Mouse (Mus musculus): ENCODE measurements around the gene Kif17. TPM values are rescaled to one million over a fixed set of nuclear protein-coding genes. Genes with fewer than 3 reads are reported as not detected.

Gene Kif17
- polyA plus RNA-seq, 1 experiment: 224 TPM

DNA sequence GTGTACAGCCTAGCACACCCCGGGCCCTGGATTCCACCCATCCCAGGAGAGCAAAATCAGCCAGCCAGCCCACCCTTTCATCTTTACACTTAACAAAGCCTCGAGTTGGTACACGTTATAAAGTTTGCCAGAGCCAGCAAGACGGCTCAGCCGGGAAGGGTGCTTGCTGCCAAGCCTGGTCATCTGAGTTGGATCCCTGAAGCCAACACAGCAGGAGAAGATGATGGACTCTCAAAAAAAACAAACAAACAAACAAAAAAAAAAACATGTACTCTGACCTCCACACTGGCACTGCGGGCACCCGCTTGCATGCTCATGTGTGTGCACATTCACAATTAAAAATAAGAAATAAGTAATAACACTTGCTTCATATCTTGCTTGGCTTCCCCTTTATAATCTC lies 91.8 kb downstream of the Kif17 start:
- Histone ChIP-seq H3K27ac (ENCODE audit: control insufficient read depth, insufficient read depth, low read depth, low read length) (no peak overlapping the region), H3K27me3 (ENCODE audit: control insufficient read depth, insufficient read depth, low read length) (no peaks in the 10 kb centered on the region), H3K4me3 (ENCODE audit: control insufficient read depth, low read depth, low read length) (no peak overlapping the region), H3K36me3 (ENCODE audit: control insufficient read depth, insufficient read depth, low read length) (no peaks in the 10 kb centered on the region), H3K4me1 (ENCODE audit: control insufficient read depth, insufficient read depth, low read length) (no peaks in the 10 kb centered on the region)
- no peak for TF ChIP-seq POLR2A (IDR thresholded peaks at IDR 0.05; ENCODE audit: control insufficient read depth, low read depth, low read length)
- no peak for TF ChIP-seq CTCF (IDR thresholded peaks at IDR 0.05; ENCODE audit: control insufficient read depth, insufficient read depth, insufficient replicate concordance, low read depth, low read length)

DNA sequence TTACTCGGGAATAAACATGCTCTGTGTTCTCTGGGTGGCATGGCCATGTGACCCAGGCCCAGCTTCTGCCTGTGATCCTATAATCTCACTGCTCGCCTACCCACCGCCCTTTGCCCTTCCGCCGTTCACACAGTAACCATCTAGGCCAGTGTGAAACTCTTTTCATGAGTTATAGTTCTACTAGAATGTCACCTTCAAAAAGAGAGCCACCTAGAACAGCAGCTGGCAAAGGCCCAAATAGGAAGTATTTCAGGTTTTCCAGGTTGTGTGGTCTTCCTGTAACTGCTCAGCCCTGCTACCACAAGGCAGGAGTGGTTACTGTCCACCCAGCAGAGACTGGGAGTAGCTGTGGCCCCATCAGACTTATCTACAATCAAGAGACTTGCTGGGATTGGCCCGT lies 92.5 kb downstream of the Kif17 start:
- no peaks in the 10 kb centered on the region for H3K4me1 ChIP-seq (ENCODE audit: control insufficient read depth, insufficient read depth, low read length)
- H3K27me3 ChIP-seq (ENCODE audit: control insufficient read depth, insufficient read depth, low read length): no peaks in the 10 kb centered on the region
- no peak overlapping the region for H3K27ac ChIP-seq (ENCODE audit: control insufficient read depth, insufficient read depth, low read depth, low read length)
- TF ChIP-seq CTCF (IDR thresholded peaks at IDR 0.05; ENCODE audit: control insufficient read depth, insufficient read depth, insufficient replicate concordance, low read depth, low read length) (no peak), POLR2A (IDR thresholded peaks at IDR 0.05; ENCODE audit: control insufficient read depth, low read depth, low read length) (no peak)
- H3K4me3 ChIP-seq (ENCODE audit: control insufficient read depth, low read depth, low read length): no peak overlapping the region
- H3K36me3 ChIP-seq (ENCODE audit: control insufficient read depth, insufficient read depth, low read length): no peaks in the 10 kb centered on the region

DNA sequence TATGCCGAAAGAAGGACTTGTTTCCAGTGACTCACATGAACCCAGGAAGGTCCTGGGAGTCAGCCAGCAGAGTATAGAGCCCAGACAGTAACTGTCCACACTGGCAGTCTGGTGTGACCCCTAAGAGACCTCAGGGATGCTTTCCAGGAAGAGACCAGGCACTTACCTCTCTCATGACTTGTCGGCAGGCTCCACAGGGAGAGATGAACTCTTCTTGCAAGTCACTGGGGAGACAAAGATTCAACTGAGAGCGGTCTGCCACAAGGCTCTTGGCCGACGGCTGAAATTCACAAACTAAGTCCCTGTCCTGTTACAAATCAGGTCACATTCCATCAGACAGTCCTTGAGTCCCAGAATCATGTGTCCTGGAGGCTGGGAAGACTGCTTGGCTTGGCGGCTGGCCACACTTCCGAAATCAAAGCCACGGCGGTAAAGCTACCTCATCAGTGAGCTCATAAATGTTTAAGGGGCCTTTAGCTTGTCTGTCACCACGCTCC lies 93.2 kb downstream of the Kif17 start:
- H3K4me3 ChIP-seq (ENCODE audit: control insufficient read depth, low read depth, low read length): no peak overlapping the region
- H3K27me3 ChIP-seq (ENCODE audit: control insufficient read depth, insufficient read depth, low read length): no peaks in the 10 kb centered on the region
- no peaks in the 10 kb centered on the region for H3K36me3 ChIP-seq (ENCODE audit: control insufficient read depth, insufficient read depth, low read length)
- no peak overlapping the region; the same call in 1 of the 2 replicates for H3K27ac ChIP-seq (ENCODE audit: control insufficient read depth, insufficient read depth, low read depth, low read length)
- H3K4me1 ChIP-seq (ENCODE audit: control insufficient read depth, insufficient read depth, low read length): no peaks in the 10 kb centered on the region
- TF ChIP-seq POLR2A (IDR thresholded peaks at IDR 0.05; ENCODE audit: control insufficient read depth, low read depth, low read length): no peak
- TF ChIP-seq CTCF (IDR thresholded peaks at IDR 0.05; ENCODE audit: control insufficient read depth, insufficient read depth, insufficient replicate concordance, low read depth, low read length): no peak

DNA sequence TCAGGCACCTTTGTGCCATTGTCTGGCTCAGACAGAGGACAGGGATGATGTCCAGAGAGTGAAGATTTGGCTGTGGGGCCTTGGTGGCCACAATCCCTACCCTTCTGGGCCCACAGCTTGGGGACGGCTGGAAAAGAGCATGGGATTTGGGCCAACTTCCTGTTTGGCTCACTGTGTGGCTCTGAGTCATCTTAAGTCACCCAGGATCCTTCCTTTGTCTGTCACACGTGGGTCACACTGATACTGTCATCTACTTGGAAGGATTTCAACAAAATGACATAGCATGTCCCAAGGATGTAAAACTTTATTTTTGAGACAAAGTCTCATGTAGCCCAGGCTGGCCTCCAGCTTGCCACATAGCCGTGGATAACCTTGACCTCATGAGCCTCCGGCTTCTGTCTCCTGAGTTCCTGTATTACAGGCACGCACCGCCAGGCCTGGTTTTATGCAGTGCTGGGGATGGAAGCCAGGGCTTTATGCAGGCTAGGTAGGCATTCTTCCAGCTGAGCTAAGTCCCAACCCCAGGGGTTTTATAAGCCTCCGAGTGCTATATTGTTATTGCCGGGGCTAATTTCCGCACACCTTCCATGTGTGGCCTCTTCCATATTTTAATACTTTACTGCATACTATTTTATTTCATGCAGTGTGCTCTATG lies 94.8 kb downstream of the Kif17 start:
- Histone ChIP-seq H3K36me3 (ENCODE audit: control insufficient read depth, insufficient read depth, low read length) (no peaks in the 10 kb centered on the region), H3K27me3 (ENCODE audit: control insufficient read depth, insufficient read depth, low read length) (no peaks in the 10 kb centered on the region), H3K4me1 (ENCODE audit: control insufficient read depth, insufficient read depth, low read length) (no peaks in the 10 kb centered on the region), H3K4me3 (ENCODE audit: control insufficient read depth, low read depth, low read length) (no peak overlapping the region), H3K27ac (ENCODE audit: control insufficient read depth, insufficient read depth, low read depth, low read length) (no peak overlapping the region)
- TF ChIP-seq CTCF (IDR thresholded peaks at IDR 0.05; ENCODE audit: control insufficient read depth, insufficient read depth, insufficient replicate concordance, low read depth, low read length) (no peak), POLR2A (IDR thresholded peaks at IDR 0.05; ENCODE audit: control insufficient read depth, low read depth, low read length) (no peak)

DNA sequence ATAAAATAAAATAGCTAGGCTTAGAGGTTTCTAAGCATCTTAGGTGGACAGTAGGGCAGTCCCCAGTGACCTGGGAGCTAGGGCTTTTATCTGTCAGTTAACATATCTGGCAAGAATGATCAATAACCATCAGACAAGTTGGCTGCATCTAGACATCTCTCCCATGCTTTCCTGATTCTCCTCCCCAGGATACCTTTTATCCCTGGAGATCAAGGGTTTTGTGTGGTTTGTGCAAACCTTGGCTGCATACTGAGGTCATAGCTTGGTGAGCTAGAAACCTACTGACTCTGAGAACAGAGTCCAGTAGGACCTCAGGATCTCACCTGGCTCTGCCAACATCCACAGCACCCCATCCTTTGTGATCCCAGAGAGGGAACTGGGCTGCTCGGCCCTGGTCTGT lies 97.0 kb downstream of the Kif17 start:
- no peaks in the 10 kb centered on the region for H3K4me1 ChIP-seq (ENCODE audit: control insufficient read depth, insufficient read depth, low read length)

DNA sequence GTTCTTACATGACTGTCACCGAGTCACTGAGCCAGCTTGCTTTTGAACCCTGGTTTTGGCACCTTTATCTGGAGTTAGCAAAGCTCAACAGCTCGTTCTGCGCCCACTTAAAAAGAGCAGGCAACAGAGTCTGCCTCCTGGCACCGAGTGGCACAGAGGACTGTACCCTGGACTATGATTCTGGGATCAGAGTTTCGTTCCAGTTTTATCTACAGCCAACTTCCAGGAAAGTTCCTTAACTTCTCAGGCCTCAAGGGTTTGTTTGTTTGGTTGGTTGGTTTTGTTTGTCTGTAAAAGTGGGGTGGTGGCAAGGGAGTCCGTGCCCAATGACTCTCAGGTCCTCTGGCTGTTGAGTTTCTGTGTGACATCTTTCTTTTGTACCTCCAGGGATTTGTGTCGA lies 98.5 kb downstream of the Kif17 start:
- H3K27me3 ChIP-seq (ENCODE audit: control insufficient read depth, insufficient read depth, low read length): no peaks in the 10 kb centered on the region
- no peak overlapping the region for H3K4me3 ChIP-seq (ENCODE audit: control insufficient read depth, low read depth, low read length)
- TF ChIP-seq CTCF (IDR thresholded peaks at IDR 0.05; ENCODE audit: control insufficient read depth, insufficient read depth, insufficient replicate concordance, low read depth, low read length) (no peak), POLR2A (IDR thresholded peaks at IDR 0.05; ENCODE audit: control insufficient read depth, low read depth, low read length) (no peak)
- H3K4me1 ChIP-seq (ENCODE audit: control insufficient read depth, insufficient read depth, low read length): no peaks in the 10 kb centered on the region
- no peak overlapping the region; the same call in 1 of the 2 replicates for H3K27ac ChIP-seq (ENCODE audit: control insufficient read depth, insufficient read depth, low read depth, low read length)
- H3K36me3 ChIP-seq (ENCODE audit: control insufficient read depth, insufficient read depth, low read length): no peaks in the 10 kb centered on the region

More for the DNA sequence above, 97.0 kb downstream of the Kif17 start:
- no peaks in the 10 kb centered on the region for H3K36me3 ChIP-seq (ENCODE audit: control insufficient read depth, insufficient read depth, low read length)
- no peak overlapping the region for H3K4me3 ChIP-seq (ENCODE audit: control insufficient read depth, low read depth, low read length)
- no peaks in the 10 kb centered on the region for H3K27me3 ChIP-seq (ENCODE audit: control insufficient read depth, insufficient read depth, low read length)
- TF ChIP-seq CTCF (IDR thresholded peaks at IDR 0.05; ENCODE audit: control insufficient read depth, insufficient read depth, insufficient replicate concordance, low read depth, low read length): no peak
- no peak for TF ChIP-seq POLR2A (IDR thresholded peaks at IDR 0.05; ENCODE audit: control insufficient read depth, low read depth, low read length)
- H3K27ac ChIP-seq (ENCODE audit: control insufficient read depth, insufficient read depth, low read depth, low read length): no peak overlapping the region

Other genes with a start within 250 kb of the Kif17 start
- 14.7 and 17.1 TPM in 2 replicates for gene Hp1bp3, start 34.1 kb upstream of the Kif17 start, polyA plus RNA-seq (2012; rRNA removed)
- 1.1 TPM in 2 replicates for gene Sh2d5, start within 50 bp of the Kif17 start, polyA plus RNA-seq (2012; rRNA removed)
- 156 and 177 TPM in 2 replicates for gene Ddost, start 54.3 kb downstream of the Kif17 start, polyA plus RNA-seq (2012; rRNA removed)
- gene Pink1, start 75.9 kb downstream of the Kif17 start, polyA plus RNA-seq (2012; rRNA removed): 134 and 160 TPM in 2 replicates
- gene Cda, start 117.6 kb downstream of the Kif17 start, polyA plus RNA-seq (2012; rRNA removed): 0.13 and 0.61 TPM in 2 replicates
- gene Fam43b, start 146.1 kb downstream of the Kif17 start, polyA plus RNA-seq (2012; rRNA removed): not detected in 2 replicates
- 54.2 and 74.1 TPM in 2 replicates for gene Mul1, start 184.2 kb downstream of the Kif17 start, polyA plus RNA-seq (2012; rRNA removed)
- 34.4 and 38.9 TPM in 2 replicates for gene Camk2n1, start 203.9 kb downstream of the Kif17 start, polyA plus RNA-seq (2012; rRNA removed)